Mouse (Mus musculus): ENCODE results near the gene Kpna1. TPM values are rescaled to one million over a fixed set of nuclear protein-coding genes. Genes with fewer than 3 reads are reported as not detected.

Kpna1 gene
- 106 TPM for total RNA-seq (2023)

DNA sequence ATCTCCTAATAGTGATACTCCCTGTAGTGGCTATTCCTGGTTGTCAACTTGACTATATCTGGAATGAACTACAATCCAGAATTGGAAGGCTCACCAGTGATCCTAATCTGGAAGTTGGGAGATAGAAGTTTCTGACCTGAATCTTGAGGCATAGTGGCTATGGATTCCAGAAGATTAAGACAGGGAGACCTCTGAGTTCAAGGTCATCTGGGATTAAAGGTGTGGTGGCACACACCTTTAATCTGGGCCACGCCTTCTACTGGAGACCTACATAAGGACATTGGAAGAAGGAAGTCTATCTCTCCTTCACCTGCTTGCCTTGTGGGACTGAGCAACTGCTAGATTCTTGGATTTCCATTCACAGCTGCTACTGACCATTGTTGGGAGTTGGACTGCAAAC is at the start of gene Kpna1:
Gene Kpna1 (plus strand): TSS at position 301 of the 400 bp plus-strand sequence.

DNA sequence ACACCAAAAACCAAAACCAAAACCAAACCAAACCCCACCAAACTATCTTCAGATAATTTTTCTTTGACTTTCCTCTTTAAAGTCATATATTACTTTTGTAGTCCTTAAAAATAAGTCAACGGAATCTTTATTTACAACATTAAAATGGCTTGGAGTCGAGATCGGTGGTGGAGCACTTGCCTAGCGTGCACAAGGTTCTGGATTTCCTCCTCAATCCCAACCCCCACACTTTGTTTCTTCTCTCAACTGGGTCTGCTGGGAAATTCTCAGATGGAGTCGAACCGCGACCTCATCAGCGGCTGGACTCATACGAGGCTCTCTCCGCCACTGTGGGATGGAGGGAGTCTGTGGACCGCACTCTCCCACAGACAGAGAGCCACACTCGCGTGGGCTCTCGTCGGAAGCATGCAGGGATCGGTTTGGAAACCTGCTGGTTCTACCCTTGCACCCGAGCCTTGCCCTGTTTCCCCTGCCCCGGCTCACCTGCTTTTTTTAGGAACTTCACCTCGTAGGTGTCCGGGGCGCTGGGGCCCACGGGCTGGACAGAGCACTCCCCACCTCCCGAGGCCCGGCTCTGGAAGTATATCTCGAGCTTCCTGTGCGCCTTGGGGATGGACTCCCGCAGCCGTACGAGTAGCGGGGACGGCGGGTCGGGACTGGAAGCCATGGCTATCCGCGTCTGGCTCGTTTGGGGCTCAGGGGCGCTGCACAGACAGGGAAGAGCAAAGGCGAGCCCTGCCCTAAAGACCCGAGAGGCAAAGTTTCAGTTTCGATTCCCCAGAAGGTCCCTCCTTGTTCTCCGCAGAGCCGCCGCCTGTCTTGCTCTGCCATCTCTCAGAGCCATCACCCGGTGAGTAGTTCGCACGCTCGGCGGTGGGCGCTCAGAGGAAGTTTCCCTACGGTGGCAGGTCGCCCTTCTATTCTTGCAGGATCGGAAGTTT is 40.1 kb upstream of the Kpna1 start, which contains the start of the genes Parp9 and Dtx3l:
Gene Parp9 (plus strand): TSS at position 260 of the 941 bp plus-strand sequence.
Gene Dtx3l (minus strand): TSS at position 941 of the 941 bp plus-strand sequence.

DNA sequence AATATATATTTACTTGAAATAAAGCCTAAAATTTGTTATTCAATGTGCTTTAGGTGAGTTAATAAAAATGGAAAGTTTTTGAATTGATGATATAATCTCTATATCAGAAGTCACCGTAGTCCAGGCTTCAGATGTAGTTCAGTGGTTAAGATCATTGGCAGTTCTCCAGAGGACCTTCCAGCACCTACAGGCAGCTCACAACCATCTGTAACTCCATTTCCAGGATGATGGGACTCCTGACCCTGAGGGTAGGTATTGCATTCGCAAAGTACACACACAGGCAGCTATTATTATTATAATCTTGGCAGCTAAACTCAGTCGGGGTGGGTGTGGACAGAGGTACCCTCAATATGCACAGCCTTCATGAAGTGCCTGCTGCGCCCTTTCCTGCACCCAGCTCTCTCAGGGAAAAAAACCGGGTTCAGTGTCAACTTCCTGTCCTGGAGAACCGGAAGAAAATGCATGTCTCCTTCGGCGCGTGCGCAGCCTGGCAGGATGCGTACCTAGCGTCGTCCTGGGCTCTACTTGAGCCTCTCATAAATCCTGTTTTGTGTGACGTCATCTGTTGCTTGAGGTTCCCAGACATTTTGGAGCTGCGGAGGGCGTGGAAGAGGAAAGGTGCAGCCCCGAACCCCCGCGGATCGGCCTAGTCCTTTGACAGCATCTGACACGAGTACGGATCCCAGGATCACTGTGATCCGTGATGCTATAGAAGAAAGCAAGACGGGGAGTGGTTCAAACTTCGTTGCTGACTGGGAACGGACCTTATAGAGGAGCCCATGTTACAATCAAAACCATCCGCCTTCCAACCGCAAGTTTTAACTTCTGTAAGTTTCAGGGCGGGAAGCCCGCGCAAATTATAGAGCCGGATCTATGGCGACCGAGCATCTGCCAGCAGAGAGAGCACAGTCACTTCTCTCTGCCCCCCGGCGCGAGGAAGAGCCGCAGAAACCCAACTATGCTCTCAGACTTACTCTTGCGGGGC is 62.4 kb downstream of the Kpna1 start, which contains the start of gene Wdr5b:
Gene Wdr5b (plus strand): TSS at position 551 of the 985 bp plus-strand sequence.

DNA sequence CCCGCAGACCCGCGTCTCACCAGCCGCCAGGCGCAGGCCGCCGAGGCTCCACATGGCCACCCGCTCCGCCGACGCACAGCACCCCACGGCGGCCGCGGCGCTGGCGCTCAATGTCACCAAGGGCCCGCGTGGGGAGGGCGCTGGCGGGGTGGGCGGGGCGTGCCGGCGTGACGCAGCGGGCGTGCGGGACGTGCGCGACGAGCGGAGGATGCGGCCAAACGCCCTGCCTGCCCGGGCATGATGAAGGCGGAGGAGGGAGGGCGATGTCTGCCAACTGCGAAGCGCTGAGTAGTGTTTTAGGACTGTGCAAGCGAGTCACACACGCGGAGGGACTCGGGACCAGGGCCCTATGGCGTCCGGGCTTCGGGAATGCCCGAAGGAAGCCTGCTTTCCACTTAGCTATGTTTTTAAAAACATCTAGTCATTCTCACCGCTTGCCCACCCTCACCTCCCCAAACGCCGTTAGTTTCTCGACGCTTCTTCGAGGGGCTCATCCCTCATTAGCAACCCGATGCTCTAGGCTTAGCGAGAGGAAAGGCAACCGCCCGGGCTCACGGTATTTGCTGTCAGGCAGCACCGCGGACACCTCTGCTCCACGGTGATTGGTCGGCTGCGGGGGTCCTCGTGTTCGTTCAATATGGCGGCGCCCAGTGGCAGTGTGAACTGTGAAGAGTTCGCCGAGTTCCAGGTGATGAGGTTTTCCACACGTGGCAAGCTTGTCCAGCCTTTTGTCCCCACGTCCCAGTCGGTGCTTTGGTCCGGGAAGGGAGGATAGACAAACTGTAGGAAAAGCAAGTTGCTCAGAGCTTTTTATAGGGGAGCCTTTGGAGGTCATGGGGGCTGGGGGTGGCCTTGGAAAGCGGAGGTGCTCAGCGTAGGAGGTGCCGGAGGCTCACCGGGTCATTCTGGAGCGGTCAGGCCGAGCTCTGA is 93.2 kb downstream of the Kpna1 start, which contains the start of the genes Fam162a and Ccdc58:
Gene Fam162a (minus strand): TSS at position 145 of the 930 bp plus-strand sequence.
Gene Ccdc58 (plus strand): TSS at position 236 of the 930 bp plus-strand sequence.

Other genes with a start within 250 kb of the Kpna1 start
- gene Dirc2, start 209.4 kb upstream of the Kpna1 start, total RNA-seq (2023): 40.8 TPM
- 19.8 TPM for gene Hspbap1, start 208.4 kb upstream of the Kpna1 start, total RNA-seq (2023)
- gene Parp14, start 107.2 kb upstream of the Kpna1 start, total RNA-seq (2023): 49.1 TPM
- 51.8 TPM for gene Parp9, start 40.3 kb upstream of the Kpna1 start, total RNA-seq (2023)
- gene Dtx3l, start 39.6 kb upstream of the Kpna1 start, total RNA-seq (2023): 52.8 TPM
- gene Wdr5b, start 62.4 kb downstream of the Kpna1 start, total RNA-seq (2023): 8.2 TPM
- gene Fam162a, start 92.8 kb downstream of the Kpna1 start, total RNA-seq (2023): 31.2 TPM
- 37.6 TPM for gene Ccdc58, start 92.9 kb downstream of the Kpna1 start, total RNA-seq (2023)
- not detected for gene Csta1, start 152.5 kb downstream of the Kpna1 start, total RNA-seq (2023)
- gene Stfa2l1, start 178.1 kb downstream of the Kpna1 start, total RNA-seq (2023): not detected
- not detected for gene Gm5483, start 205.5 kb downstream of the Kpna1 start, total RNA-seq (2023)
- gene Gm5416, start 231.7 kb downstream of the Kpna1 start, total RNA-seq (2023): not detected
- not detected for gene 2010005H15Rik, start 242.7 kb downstream of the Kpna1 start, total RNA-seq (2023)

Data from CD8-positive naive resting alpha-beta T cell, adult 57 days (primary cell).